Mouse (Mus musculus): ENCODE data around the gene 9930111J21Rik2. TPM values are rescaled to one million over a fixed set of nuclear protein-coding genes. Genes with fewer than 3 reads are reported as not detected.

The 9930111J21Rik2 gene
- polyA plus RNA-seq, 1 experiment from 2014 or later, result 1.2 TPM

- ATAC-seq (ENCODE audit: insufficient number of reproducible peaks, insufficient read depth, low FRiP score, low read depth), result no peak
- WGBS, result 77% methylated on average over 3 of the region's 3 CpGs
- Histone ChIP-seq H3K27ac (ENCODE audit: low read length) (no peak overlapping the region), H3K4me3 (ENCODE audit: low read depth, low read length) (no peak overlapping the region), H3K4me1 (ENCODE audit: control insufficient read depth, insufficient read depth, low read length) (peaks cover 5% of the 10 kb centered on the region; the same call in 1 of the 2 replicates), H3K4me2 (replicated peaks; ENCODE audit: low read depth, low read length) (no peak overlapping the region), H3K36me3 (ENCODE audit: control insufficient read depth, insufficient read depth, low read length) (no peaks in the 10 kb centered on the region), H3K27me3 (ENCODE audit: control insufficient read depth, insufficient read depth, low read length) (no peaks in the 10 kb centered on the region), H3K9ac (replicated peaks; ENCODE audit: low read depth, low read length) (no peak overlapping the region), H3K9me3 (ENCODE audit: control insufficient read depth, low read depth, low read length) (no peaks in the 10 kb centered on the region)
These were observed 38.9 kb upstream of the 9930111J21Rik2 start for GRCm38 (mm10) chr11:49089735-49090507.

- Histone ChIP-seq H3K4me3 (ENCODE audit: low read depth, low read length) (no peak overlapping the region), H3K27ac (ENCODE audit: low read length) (no peak overlapping the region), H3K9ac (replicated peaks; ENCODE audit: low read depth, low read length) (no peak overlapping the region), H3K27me3 (ENCODE audit: control insufficient read depth, insufficient read depth, low read length) (no peaks in the 10 kb centered on the region), H3K4me1 (ENCODE audit: control insufficient read depth, insufficient read depth, low read length) (peaks cover 8% of the 10 kb centered on the region; the same call in 1 of the 2 replicates), H3K36me3 (ENCODE audit: control insufficient read depth, insufficient read depth, low read length) (no peaks in the 10 kb centered on the region), H3K9me3 (ENCODE audit: control insufficient read depth, low read depth, low read length) (no peaks in the 10 kb centered on the region), H3K4me2 (replicated peaks; ENCODE audit: low read depth, low read length) (no peak overlapping the region)
- WGBS, result 79% methylated on average over 5 of the region's 5 CpGs
- ATAC-seq (ENCODE audit: insufficient number of reproducible peaks, insufficient read depth, low FRiP score, low read depth), result no peak
These were observed 38.1 kb upstream of the 9930111J21Rik2 start for GRCm38 (mm10) chr11:49088990-49089652.

GRCm38 (mm10) chr11:49087830-49088616 is 37.0 kb upstream of the 9930111J21Rik2 start:
- 30% methylated on average over 22 of the region's 22 CpGs for WGBS
- no peak overlapping the region for H3K27ac ChIP-seq (ENCODE audit: low read length)
- no peak overlapping the region for H3K4me3 ChIP-seq (ENCODE audit: low read depth, low read length)
- peaks cover 12% of the 10 kb centered on the region; the same call in 1 of the 2 replicates for H3K4me1 ChIP-seq (ENCODE audit: control insufficient read depth, insufficient read depth, low read length)
- H3K27me3 ChIP-seq (ENCODE audit: control insufficient read depth, insufficient read depth, low read length), result no peaks in the 10 kb centered on the region
- no peak overlapping the region for H3K9ac ChIP-seq (replicated peaks; ENCODE audit: low read depth, low read length)
- peak; percentile 89 for ATAC-seq (ENCODE audit: insufficient number of reproducible peaks, insufficient read depth, low FRiP score, low read depth)
- no peaks in the 10 kb centered on the region for H3K36me3 ChIP-seq (ENCODE audit: control insufficient read depth, insufficient read depth, low read length)
- H3K4me2 ChIP-seq (replicated peaks; ENCODE audit: low read depth, low read length), result peak overlapping the region; percentile 34
- no peaks in the 10 kb centered on the region for H3K9me3 ChIP-seq (ENCODE audit: control insufficient read depth, low read depth, low read length)

GRCm38 (mm10) chr11:49086858-49087361 is 35.9 kb upstream of the 9930111J21Rik2 start:
- no peaks in the 10 kb centered on the region for H3K36me3 ChIP-seq (ENCODE audit: control insufficient read depth, insufficient read depth, low read length)
- no peak overlapping the region for H3K4me2 ChIP-seq (replicated peaks; ENCODE audit: low read depth, low read length)
- H3K9ac ChIP-seq (replicated peaks; ENCODE audit: low read depth, low read length), result no peak overlapping the region
- no peaks in the 10 kb centered on the region for H3K27me3 ChIP-seq (ENCODE audit: control insufficient read depth, insufficient read depth, low read length)
- no peak for ATAC-seq (ENCODE audit: insufficient number of reproducible peaks, insufficient read depth, low FRiP score, low read depth)
- no peak overlapping the region for H3K4me3 ChIP-seq (ENCODE audit: low read depth, low read length)
- H3K27ac ChIP-seq (ENCODE audit: low read length), result no peak overlapping the region
- H3K9me3 ChIP-seq (ENCODE audit: control insufficient read depth, low read depth, low read length), result no peaks in the 10 kb centered on the region
- WGBS, result 75% methylated on average over 6 of the region's 6 CpGs
- peaks cover 12% of the 10 kb centered on the region; the same call in 1 of the 2 replicates for H3K4me1 ChIP-seq (ENCODE audit: control insufficient read depth, insufficient read depth, low read length)

- no peak overlapping the region for H3K9ac ChIP-seq (replicated peaks; ENCODE audit: low read depth, low read length)
- H3K4me3 ChIP-seq (ENCODE audit: low read depth, low read length), result no peak overlapping the region
- WGBS, result 46% methylated on average over 3 of the region's 3 CpGs
- H3K4me2 ChIP-seq (replicated peaks; ENCODE audit: low read depth, low read length), result no peak overlapping the region
- H3K9me3 ChIP-seq (ENCODE audit: control insufficient read depth, low read depth, low read length), result no peaks in the 10 kb centered on the region
- no peaks in the 10 kb centered on the region for H3K36me3 ChIP-seq (ENCODE audit: control insufficient read depth, insufficient read depth, low read length)
- ATAC-seq (ENCODE audit: insufficient number of reproducible peaks, insufficient read depth, low FRiP score, low read depth), result no peak
- H3K27me3 ChIP-seq (ENCODE audit: control insufficient read depth, insufficient read depth, low read length), result no peaks in the 10 kb centered on the region
- no peak overlapping the region for H3K27ac ChIP-seq (ENCODE audit: low read length)
- peaks cover 12% of the 10 kb centered on the region; the same call in 1 of the 2 replicates for H3K4me1 ChIP-seq (ENCODE audit: control insufficient read depth, insufficient read depth, low read length)
These were observed 33.8 kb upstream of the 9930111J21Rik2 start for GRCm38 (mm10) chr11:49084875-49085274.

- Histone ChIP-seq H3K4me2 (replicated peaks; ENCODE audit: low read depth, low read length) (no peak overlapping the region), H3K9me3 (ENCODE audit: control insufficient read depth, low read depth, low read length) (no peaks in the 10 kb centered on the region), H3K4me3 (ENCODE audit: low read depth, low read length) (no peak overlapping the region), H3K9ac (replicated peaks; ENCODE audit: low read depth, low read length) (no peak overlapping the region), H3K27me3 (ENCODE audit: control insufficient read depth, insufficient read depth, low read length) (no peaks in the 10 kb centered on the region), H3K27ac (ENCODE audit: low read length) (no peak overlapping the region), H3K4me1 (ENCODE audit: control insufficient read depth, insufficient read depth, low read length) (peaks cover 12% of the 10 kb centered on the region; the same call in 1 of the 2 replicates), H3K36me3 (ENCODE audit: control insufficient read depth, insufficient read depth, low read length) (no peaks in the 10 kb centered on the region)
- no peak for ATAC-seq (ENCODE audit: insufficient number of reproducible peaks, insufficient read depth, low FRiP score, low read depth)
- WGBS, result 74% methylated on average over 1 of the region's 1 CpGs
These were observed 33.3 kb upstream of the 9930111J21Rik2 start for GRCm38 (mm10) chr11:49084385-49084784.

- Histone ChIP-seq H3K4me3 (ENCODE audit: low read depth, low read length) (no peak overlapping the region), H3K9me3 (ENCODE audit: control insufficient read depth, low read depth, low read length) (no peaks in the 10 kb centered on the region), H3K9ac (replicated peaks; ENCODE audit: low read depth, low read length) (no peak overlapping the region), H3K4me1 (ENCODE audit: control insufficient read depth, insufficient read depth, low read length) (peaks cover 12% of the 10 kb centered on the region; the same call in 1 of the 2 replicates), H3K27me3 (ENCODE audit: control insufficient read depth, insufficient read depth, low read length) (no peaks in the 10 kb centered on the region), H3K27ac (ENCODE audit: low read length) (no peak overlapping the region), H3K36me3 (ENCODE audit: control insufficient read depth, insufficient read depth, low read length) (no peaks in the 10 kb centered on the region), H3K4me2 (replicated peaks; ENCODE audit: low read depth, low read length) (no peak overlapping the region)
- no peak for ATAC-seq (ENCODE audit: insufficient number of reproducible peaks, insufficient read depth, low FRiP score, low read depth)
- WGBS, result 75% methylated on average over 3 of the region's 3 CpGs
These were observed 32.8 kb upstream of the 9930111J21Rik2 start for GRCm38 (mm10) chr11:49083808-49084207.

GRCm38 (mm10) chr11:49083146-49083545 is 32.1 kb upstream of the 9930111J21Rik2 start:
- Histone ChIP-seq H3K27me3 (ENCODE audit: control insufficient read depth, insufficient read depth, low read length) (no peaks in the 10 kb centered on the region), H3K4me3 (ENCODE audit: low read depth, low read length) (no peak overlapping the region), H3K9ac (replicated peaks; ENCODE audit: low read depth, low read length) (no peak overlapping the region), H3K4me1 (ENCODE audit: control insufficient read depth, insufficient read depth, low read length) (peaks cover 12% of the 10 kb centered on the region; the same call in 1 of the 2 replicates), H3K36me3 (ENCODE audit: control insufficient read depth, insufficient read depth, low read length) (no peaks in the 10 kb centered on the region), H3K27ac (ENCODE audit: low read length) (no peak overlapping the region), H3K4me2 (replicated peaks; ENCODE audit: low read depth, low read length) (no peak overlapping the region), H3K9me3 (ENCODE audit: control insufficient read depth, low read depth, low read length) (no peaks in the 10 kb centered on the region)
- 0 out of 2 replicates have a peak, but pooled peaks have one; percentile 18 for ATAC-seq (ENCODE audit: insufficient number of reproducible peaks, insufficient read depth, low FRiP score, low read depth)
- 87% methylated on average over 1 of the region's 1 CpGs for WGBS
